Mouse (Mus musculus): ENCODE measurements around the gene Gdnf.

DNA sequence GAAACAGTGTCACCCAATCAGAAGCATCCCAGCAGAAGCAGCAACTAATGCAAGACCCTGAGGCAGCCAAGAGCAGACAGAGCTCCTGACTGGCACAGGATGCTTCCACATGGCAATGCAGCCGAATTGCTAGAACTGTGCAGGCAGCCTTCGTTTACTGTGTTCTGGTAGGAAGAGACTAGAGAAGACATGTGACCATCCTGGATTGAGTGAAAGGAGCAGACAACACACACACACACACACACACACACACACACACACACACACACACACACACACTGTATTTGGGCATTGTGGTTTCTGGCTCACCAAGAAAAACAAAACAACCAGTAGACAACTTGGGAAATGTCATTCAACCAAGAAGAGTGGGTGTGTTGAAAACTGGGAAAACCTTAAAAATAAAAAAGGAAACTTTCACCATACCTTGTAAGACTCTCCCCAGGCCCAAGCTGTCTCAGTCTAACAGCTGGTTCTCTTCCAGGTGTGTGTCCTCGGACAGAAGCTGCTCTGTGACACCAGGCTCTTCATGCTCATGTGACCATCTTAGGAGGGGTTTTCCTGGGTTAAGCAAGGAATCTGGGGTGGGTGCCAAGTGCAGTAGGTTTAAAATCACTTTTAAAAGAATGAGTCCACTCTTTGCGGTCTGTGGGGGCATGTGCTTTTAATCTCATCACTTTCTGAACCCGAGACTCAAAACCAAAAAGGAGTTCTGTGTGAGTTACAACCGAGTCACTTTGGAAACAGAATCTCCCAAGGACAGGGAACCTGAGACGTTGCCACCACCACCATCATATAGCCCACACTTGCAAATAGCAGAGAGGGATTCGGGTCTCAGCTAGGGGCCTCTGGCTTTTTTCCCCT is 27.6 kb downstream of the Gdnf start:
- no peak for TF ChIP-seq CTCF (IDR thresholded peaks at IDR 0.05; ENCODE audit: low read depth)
- TF ChIP-seq EP300 (optimal IDR thresholded peaks at IDR 0.05): no peak

Measured in stomach, postnatal 0 days (tissue).